Mouse (Mus musculus) testis, adult 2 months (tissue): ENCODE measurements around the gene C1qtnf1. TPM values are rescaled to one million over a fixed set of nuclear protein-coding genes. Genes with fewer than 3 reads are reported as not detected.

Source experiments
- H3K27ac ChIP-seq: fragments of 200-500 bp; 2 replicates; pipeline ENCODE4 v1.5.1; 2012; ENCODE audit warnings: low read depth, low read length; ENCODE audit not compliant: control insufficient read depth, insufficient read depth
- H3K27me3 ChIP-seq: fragments of 200-500 bp; 2 replicates; pipeline ENCODE4 v1.6.1; 2012; ENCODE audit warnings: mild to moderate bottlenecking, low read length, moderate library complexity; ENCODE audit not compliant: control insufficient read depth, insufficient read depth
- H3K36me3 ChIP-seq: fragments of 200-500 bp; 2 replicates; pipeline ENCODE4 v1.6.1; 2012; ENCODE audit warnings: mild to moderate bottlenecking, low read length; ENCODE audit not compliant: control insufficient read depth, insufficient read depth
- H3K4me1 ChIP-seq: fragments of 200-500 bp; 2 replicates; pipeline ENCODE4 v1.6.1; 2012; ENCODE audit warnings: low read length; ENCODE audit not compliant: control insufficient read depth, insufficient read depth
- H3K4me3 ChIP-seq: fragments of 200-500 bp; 2 replicates; pipeline ENCODE4 v1.5.1; 2012; ENCODE audit warnings: low read depth, mild to moderate bottlenecking, low read length, moderate library complexity, mixed read lengths; ENCODE audit not compliant: control insufficient read depth
- CTCF ChIP-seq: fragments of 200-500 bp; IDR thresholded peaks from 2 replicates; pipeline ENCODE4 v1.5.1; 2012; ENCODE audit warnings: low read depth, mild to moderate bottlenecking, inconsistent platforms, low read length, moderate library complexity; ENCODE audit not compliant: control insufficient read depth, insufficient read depth, insufficient replicate concordance
- POLR2A ChIP-seq: fragments of 200-500 bp; IDR thresholded peaks from 2 replicates; pipeline ENCODE4 v1.6.1; 2012; ENCODE audit warnings: low read depth, mild to moderate bottlenecking, inconsistent platforms, low read length, moderate library complexity; ENCODE audit not compliant: control insufficient read depth
- polyA plus RNA-seq: library from polyadenylated mRNA; depleted of rRNA; stranded (reverse); fragments of >200 nt; gene quantifications from 2 replicates; pipeline ENCODE4 v1.2.3, GENCODE M21; 2012

Gene C1qtnf1
- polyA plus RNA-seq, 1 experiment: 2.5 TPM

DNA sequence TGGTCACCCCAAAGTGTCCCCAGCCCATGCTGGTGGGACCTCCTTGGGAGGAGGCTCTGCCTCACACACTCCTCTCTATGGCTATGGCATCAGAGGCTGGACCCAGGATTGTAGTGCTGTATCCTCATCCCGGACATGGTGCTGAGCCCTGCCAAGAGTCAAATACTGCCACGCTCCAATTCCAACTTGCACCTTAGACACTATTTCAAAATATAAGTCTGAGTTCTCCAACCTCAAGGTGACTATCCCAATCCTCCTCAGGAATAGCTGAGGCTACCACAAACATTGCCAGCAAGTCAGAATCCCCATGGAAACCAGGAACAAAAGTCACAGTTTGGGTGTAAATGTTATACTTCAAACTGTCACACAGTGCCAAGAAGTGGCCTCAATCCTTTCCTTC lies 15.4 kb upstream of the C1qtnf1 start:
- Histone ChIP-seq H3K4me3 (no peak overlapping the region), H3K4me1 (no peaks in the 10 kb centered on the region), H3K27ac (no peak overlapping the region), H3K36me3 (no peaks in the 10 kb centered on the region), H3K27me3 (no peaks in the 10 kb centered on the region)
- TF ChIP-seq CTCF: no peak
- TF ChIP-seq POLR2A: no peak

DNA sequence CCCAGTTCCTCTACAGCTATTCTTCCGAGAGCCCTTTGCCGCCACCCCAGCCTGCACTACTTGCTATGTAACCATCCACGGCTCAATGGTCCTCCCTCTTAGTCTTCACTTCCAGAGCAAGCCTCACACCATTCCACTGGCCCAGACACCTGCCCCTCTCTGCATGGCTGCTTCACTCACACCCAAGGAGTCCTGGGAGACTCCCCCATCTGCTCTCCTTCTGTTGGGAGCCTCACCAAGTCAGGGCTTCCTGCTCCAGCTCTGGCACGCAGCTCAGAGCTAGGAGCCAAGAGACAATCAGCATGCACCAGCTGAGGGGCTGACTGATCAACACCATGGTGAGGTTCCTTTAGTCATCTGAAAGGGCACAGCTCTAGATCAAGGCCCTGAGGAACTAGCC lies 14.9 kb upstream of the C1qtnf1 start:
- H3K27me3 ChIP-seq: no peaks in the 10 kb centered on the region
- no peak overlapping the region for H3K4me3 ChIP-seq
- H3K36me3 ChIP-seq: no peaks in the 10 kb centered on the region
- peaks cover 3% of the 10 kb centered on the region for H3K4me1 ChIP-seq
- H3K27ac ChIP-seq: no peak overlapping the region
- no peak for TF ChIP-seq POLR2A
- no peak for TF ChIP-seq CTCF

DNA sequence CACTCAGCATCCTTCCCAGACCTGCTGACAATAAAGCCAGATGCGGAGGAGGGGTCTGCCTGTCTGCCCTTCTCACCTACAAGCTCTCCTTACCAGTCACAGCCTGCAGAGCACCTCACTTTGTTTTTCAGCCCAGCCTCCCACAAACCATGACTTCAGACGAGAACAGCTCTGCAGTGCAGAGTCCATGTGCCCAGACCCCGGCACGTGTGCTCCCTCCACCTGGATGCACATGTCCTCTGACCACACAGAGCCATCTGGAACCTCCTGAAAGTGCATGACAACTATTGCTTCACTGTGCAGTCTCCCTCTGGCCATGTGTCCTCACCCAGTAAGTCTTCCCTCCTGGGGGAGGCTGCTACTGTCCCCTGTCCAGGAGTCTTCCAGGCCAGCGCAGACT lies 13.7 kb upstream of the C1qtnf1 start:
- TF ChIP-seq POLR2A (no peak), CTCF (no peak)

DNA sequence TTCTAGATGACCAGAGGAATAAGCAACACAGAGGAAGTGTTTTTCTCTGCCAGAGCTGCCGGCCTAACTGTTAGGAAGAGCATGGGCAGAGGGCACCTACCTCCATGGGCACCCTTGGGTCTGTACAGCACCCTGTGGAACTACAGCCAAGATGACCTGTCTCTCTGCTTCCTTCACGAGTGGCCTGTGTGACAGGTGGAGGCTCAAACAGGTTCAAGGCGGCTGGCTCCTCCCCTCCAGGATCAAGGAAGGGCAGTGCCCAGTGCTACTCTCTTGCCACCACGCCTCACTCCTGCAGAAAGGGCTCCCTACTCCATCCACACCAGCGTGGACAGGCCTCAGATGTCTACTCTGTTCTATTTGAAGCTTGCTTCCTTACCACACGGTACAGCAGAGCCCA lies 12.4 kb upstream of the C1qtnf1 start:
- Histone ChIP-seq H3K4me3 (no peak overlapping the region), H3K27me3 (no peaks in the 10 kb centered on the region), H3K27ac (no peak overlapping the region), H3K4me1 (peaks cover 13% of the 10 kb centered on the region), H3K36me3 (no peaks in the 10 kb centered on the region)
- no peak for TF ChIP-seq POLR2A

More for the DNA sequence above, 13.7 kb upstream of the C1qtnf1 start:
- Histone ChIP-seq H3K27ac (no peak overlapping the region), H3K4me1 (peaks cover 8% of the 10 kb centered on the region), H3K36me3 (no peaks in the 10 kb centered on the region), H3K4me3 (no peak overlapping the region), H3K27me3 (no peaks in the 10 kb centered on the region)

DNA sequence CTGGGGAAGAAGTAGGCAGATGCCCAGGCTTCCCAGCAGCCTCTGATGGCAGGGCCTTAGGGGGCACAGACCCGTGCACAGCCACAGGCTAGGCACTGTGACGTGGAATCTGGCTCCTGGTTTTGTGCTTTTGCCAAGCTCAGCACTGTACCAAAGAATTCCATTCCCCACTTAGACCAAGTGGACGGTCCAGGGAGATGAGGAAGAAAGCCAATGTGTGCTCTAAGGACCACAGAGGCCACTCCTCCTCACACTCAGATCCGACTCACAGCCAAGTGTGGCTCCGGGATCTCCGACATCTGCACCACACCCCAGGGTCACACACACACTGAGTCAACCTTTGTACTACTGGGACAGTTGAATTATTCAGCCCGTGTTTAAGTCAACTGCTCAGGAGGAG lies 12.0 kb upstream of the C1qtnf1 start:
- Histone ChIP-seq H3K4me3 (no peak overlapping the region), H3K27ac (no peak overlapping the region), H3K27me3 (no peaks in the 10 kb centered on the region), H3K36me3 (no peaks in the 10 kb centered on the region), H3K4me1 (peaks cover 13% of the 10 kb centered on the region)
- TF ChIP-seq CTCF (no peak), POLR2A (no peak)

DNA sequence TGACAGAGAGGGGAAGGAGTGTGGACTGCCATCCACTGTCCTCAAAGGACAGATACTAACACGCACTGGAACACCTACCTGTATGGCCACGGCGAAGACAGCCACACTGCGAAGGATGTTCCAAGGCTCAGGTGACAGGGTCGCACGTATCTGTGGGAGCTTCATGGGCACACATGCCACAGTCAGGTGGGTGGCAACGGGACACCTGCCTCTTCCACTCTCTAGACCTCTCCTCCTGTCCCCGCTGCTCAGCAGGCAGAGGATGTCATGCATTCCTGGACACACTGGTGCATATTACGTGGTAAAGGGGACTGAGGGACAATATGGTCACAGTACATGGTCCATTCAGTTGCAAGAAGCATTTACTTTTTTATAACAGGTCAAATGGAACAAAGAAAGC lies 10.5 kb upstream of the C1qtnf1 start:
- Histone ChIP-seq H3K4me3 (no peak overlapping the region), H3K4me1 (peaks cover 13% of the 10 kb centered on the region)

DNA sequence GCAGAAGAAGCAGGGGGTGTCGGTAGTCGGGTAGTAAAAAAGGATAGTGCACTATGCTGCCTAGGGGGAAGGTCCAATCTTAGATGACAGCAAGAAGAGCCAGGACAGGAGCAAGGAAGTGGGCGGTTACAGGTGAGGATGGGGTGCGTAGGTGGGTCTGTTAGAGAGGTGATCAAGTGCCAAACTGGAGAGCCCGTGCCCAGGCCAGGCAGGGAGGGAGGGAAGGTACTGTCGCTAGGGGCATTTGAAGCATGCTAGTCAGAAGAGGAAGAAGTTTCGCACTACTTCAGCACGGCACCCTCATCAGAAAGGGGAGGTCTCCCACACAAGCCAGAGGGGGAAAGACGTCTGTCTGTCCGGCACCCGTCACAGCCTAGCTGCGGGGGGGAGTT lies 9.6 kb upstream of the C1qtnf1 start:
- H3K4me1 ChIP-seq: peaks cover 13% of the 10 kb centered on the region
- H3K27ac ChIP-seq: peak overlapping the region; percentile 62
- peak overlapping the region; percentile 87 for H3K4me3 ChIP-seq
- no peak for TF ChIP-seq POLR2A
- no peak for TF ChIP-seq CTCF
- H3K27me3 ChIP-seq: no peaks in the 10 kb centered on the region
- no peaks in the 10 kb centered on the region for H3K36me3 ChIP-seq

More for the DNA sequence above, 10.5 kb upstream of the C1qtnf1 start:
- Histone ChIP-seq H3K27me3 (no peaks in the 10 kb centered on the region), H3K36me3 (no peaks in the 10 kb centered on the region), H3K27ac (no peak overlapping the region)
- TF ChIP-seq POLR2A (no peak), CTCF (no peak)

DNA sequence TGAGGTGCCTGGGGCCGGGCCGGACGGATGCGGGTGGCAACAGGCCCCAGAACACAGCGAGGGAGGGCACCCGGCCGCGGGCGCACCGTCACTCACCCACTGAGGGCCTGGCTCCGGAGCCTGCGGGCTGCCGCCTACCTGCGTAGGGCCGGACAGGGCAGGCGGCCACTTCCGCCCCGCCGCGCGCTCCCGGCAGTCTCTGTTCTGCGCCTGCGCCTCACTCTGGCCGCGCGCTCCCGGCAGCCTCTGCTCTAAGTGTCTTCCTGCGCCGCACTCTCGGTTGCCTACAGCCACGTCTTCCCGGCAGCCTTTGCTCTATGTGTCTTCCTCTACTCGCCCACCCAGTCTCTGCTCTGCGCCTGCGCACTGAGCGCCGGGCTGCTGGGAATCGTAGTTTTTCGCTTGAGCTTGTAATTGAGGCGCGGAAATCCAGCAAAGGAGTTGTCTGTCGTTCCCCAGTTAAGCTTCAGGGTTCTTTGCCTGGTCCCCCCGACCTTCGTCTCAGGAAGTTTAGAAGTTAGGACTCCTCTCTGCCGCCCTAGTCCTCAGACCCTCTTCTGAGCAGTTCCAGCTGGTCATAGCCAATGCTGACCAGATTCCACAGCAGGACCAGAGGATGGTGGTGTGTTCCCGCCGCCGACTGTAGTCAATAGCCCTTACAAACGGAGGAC lies 9.0 kb upstream of the C1qtnf1 start, which contains the start of gene Cant1:
Gene Cant1 (minus strand): TSS at position 253 of the 671 bp plus-strand sequence.
- no peaks in the 10 kb centered on the region for H3K36me3 ChIP-seq
- H3K27ac ChIP-seq: peak within 1 kb of the TSS; percentile 62
- peaks cover 15% of the 10 kb centered on the region for H3K4me1 ChIP-seq
- TF ChIP-seq CTCF (no peak), POLR2A (peak; percentile 82)
- H3K27me3 ChIP-seq: no peaks in the 10 kb centered on the region
- peak within 1 kb of the TSS; percentile 87 for H3K4me3 ChIP-seq
